Mouse (Mus musculus): ENCODE measurements around the gene Castor1.

Gene Castor1

DNA sequence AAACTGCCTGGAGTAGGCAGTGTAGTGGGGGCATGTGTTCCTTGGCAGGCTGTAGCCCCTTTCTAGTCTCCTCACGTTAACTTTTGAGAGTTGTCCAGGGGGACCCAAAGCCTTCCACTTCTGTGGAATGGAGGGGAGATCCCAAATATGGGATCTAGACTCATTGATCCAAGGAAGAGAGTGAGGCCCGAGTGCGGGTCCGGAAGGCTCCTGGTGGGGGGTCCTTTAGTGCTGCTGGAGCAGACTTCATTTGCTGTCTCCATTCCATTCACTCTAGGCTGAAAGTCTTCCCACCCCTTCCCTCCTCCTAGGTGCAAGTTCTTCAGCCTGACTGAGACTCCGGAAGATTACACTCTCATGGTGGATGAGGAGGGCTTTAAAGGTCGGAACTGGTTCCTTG lies 612 bp downstream of the Castor1 start:
- DNase-seq (ENCODE audit: low read depth, low spot score), result no peak
- H3K27me3 ChIP-seq (ENCODE audit: control insufficient read depth, insufficient read depth, low read length, poor library complexity, severe bottlenecking), result no peaks in the 10 kb centered on the region
- peaks cover 2% of the 10 kb centered on the region; the same call in 1 of the 2 replicates for H3K36me3 ChIP-seq (ENCODE audit: control insufficient read depth, insufficient read depth, low read length, poor library complexity, severe bottlenecking)

DNA sequence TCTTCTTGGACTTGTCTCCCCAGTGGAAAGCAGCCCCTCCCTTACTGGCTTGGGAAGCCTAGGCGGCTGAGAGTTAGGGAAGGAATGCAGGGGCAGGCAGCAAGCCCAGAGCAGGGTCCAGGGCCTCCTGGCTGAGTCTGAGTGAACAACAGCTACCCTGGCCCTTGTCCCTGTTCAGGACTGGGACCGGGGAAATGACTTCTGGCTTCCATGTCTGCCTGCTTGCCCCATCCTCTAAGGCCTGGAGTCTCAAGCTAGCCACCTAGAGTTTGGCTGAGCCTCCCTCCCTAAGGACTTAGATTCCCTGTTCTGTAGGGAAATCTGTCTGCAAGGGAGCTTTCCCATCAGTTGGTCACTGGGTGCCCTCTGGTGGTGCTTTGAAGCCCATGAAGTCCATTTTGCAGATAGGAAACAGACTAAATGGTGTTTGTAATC lies 1.3 kb downstream of the Castor1 start:
- Histone ChIP-seq H3K27me3 (ENCODE audit: control insufficient read depth, insufficient read depth, low read length, poor library complexity, severe bottlenecking) (no peaks in the 10 kb centered on the region), H3K36me3 (ENCODE audit: control insufficient read depth, insufficient read depth, low read length, poor library complexity, severe bottlenecking) (peaks cover 2% of the 10 kb centered on the region; the same call in 1 of the 2 replicates)
- peak; percentile 72 for DNase-seq (ENCODE audit: low read depth, low spot score)

DNA sequence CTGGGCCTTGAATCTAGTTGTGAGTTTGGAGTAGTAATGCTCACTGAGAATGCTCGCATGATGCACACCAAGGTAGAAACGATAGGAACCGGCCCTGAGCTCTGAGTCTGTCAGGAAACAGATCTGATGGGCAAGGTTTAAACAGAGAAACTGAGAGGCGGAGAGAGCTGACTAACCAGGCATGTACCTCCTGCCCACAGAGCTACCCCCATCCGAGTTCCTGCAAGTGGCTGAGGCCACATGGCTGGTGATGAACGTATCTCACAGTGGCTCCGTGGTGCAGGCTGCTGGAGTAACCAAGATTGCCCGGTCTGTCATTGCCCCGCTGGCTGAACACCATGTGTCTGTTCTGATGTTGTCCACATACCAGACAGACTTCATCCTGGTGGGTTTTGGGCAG lies 1.9 kb downstream of the Castor1 start:
- DNase-seq (ENCODE audit: low read depth, low spot score), result no peak
- Histone ChIP-seq H3K36me3 (ENCODE audit: control insufficient read depth, insufficient read depth, low read length, poor library complexity, severe bottlenecking) (no peaks in the 10 kb centered on the region), H3K27me3 (ENCODE audit: control insufficient read depth, insufficient read depth, low read length, poor library complexity, severe bottlenecking) (no peaks in the 10 kb centered on the region)

DNA sequence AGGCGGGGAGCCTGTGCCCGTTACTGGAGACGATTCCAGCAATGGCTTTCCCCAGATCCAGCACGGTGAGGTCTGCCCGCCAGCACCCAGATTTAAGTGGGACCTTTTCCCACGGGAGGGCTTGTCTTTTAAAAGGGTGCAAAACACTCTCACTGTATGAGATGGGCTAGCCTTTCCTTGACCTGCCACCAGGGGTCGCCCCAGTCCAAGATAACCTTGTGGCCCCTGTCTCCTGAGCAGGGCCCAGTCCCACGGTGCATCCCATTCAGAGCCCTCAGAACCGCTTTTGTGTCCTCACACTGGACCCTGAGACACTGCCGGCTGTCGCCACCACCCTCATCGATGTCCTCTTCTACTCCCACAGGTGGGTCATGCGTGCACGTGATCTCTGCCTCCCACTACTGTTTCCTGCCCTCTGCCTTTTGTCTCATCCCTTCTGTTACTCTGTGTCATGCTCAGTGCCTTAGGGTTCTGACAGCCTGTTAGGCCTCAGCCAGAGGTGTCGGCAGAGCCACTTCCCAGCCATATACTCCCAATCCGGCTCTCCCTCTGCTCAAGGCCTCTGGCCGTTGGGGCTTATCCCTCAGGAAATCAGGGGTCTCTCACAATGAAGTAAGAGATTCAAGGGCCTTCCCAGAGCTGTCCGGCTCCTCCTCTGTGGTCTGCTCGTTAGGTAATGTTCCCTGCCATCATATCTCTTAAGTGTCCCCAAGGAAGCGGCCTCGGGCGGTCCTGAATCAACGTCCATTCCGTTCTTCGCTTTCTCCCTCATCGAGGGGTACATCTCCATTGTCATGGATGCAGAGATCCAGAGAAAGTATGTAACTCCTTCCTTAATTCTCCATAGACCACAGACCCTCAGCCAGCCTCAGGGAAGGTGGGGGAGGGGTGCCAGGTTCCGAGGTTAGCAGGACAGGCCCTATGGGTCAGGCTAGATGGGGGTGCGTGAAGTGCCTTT lies 2.7 kb downstream of the Castor1 start:
- peak; percentile 89 for DNase-seq (ENCODE audit: low read depth, low spot score)
- no peaks in the 10 kb centered on the region for H3K36me3 ChIP-seq (ENCODE audit: control insufficient read depth, insufficient read depth, low read length, poor library complexity, severe bottlenecking)
- H3K27me3 ChIP-seq (ENCODE audit: control insufficient read depth, insufficient read depth, low read length, poor library complexity, severe bottlenecking), result no peaks in the 10 kb centered on the region

DNA sequence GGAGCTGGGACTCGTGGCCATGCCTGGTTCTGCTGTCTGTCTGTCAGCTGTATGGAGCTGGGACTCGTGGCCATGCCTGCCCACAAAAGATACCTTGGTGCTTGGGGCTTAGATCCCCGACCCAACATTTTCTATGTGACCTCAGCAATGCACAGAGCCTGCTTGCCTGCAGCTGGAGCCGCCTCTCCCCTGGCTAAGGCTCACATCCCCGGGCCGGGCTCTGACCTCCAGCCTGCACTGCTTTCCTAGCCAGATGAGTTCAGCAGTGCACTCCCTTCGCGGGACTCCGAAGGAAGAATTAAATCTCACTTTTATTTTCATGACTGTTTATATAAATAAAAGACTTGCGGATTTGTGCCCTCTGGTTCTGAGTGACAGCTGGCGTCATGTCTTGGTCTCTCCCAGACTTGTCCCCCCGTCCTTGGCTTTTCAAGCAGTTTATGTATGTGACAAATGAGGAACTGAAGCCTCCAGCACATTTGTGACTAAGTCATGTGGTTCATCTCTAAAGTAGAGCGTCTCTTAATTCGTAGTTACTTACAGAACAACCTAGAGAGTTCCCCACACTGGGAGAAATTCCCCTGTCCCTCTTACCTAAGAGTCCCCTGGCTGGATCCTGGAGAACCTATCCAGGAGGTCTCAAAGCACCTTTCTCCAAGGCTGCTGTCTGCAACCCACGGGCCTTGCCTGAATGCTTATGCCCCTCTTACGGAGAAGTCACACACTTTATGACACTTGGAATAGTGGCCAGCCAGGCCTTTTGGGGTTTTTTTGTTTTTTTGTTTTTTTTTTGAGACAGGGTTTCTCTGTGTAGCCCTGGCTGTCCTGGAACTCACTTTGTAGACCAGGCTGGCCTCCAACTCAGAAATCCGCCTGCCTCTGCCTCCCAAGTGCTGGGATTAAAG lies 4.3 kb downstream of the Castor1 start:
- no peaks in the 10 kb centered on the region for H3K27me3 ChIP-seq (ENCODE audit: control insufficient read depth, insufficient read depth, low read length, poor library complexity, severe bottlenecking)
- peak; percentile 63 for DNase-seq (ENCODE audit: low read depth, low spot score)
- H3K36me3 ChIP-seq (ENCODE audit: control insufficient read depth, insufficient read depth, low read length, poor library complexity, severe bottlenecking), result no peaks in the 10 kb centered on the region

DNA sequence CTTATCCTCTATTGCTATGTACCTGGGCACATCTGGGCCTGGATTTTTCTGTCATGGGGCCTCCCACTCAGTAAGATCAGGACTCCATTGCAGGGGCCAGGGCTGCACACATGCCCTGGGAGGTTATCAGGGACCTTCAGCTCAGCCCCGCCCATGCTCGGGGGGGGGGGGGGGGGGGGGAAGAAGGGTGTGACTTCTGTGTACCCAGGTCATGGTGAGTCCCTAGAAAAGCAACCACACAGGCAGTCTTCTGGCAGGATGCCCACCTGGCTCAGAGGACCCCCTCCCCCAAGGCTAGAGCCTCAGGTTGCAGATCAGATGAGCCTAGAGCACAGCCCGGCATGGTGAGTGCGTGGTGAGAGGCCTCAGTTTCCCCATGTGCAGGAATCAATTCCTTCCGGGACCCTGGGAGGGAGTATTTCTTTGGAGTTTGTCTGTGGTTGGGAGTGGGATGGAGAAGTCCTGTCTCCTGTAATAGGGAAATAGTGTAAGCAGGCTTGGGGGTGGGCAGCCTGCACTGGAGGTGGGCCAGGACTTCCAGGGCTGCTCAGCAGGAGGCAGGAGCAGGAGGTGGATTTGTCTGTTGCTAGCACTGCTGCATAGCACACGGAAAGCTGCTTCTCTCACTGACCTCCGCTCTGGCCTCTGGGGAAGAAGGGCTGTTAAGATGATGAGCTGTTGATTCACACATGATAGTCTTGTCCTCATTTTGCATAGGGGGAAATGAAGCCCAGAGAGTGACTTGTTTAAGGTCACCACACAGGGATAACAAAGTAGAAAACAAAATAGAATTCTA lies 5.6 kb downstream of the Castor1 start:
- DNase-seq (ENCODE audit: low read depth, low spot score), result no peak
- Histone ChIP-seq H3K36me3 (ENCODE audit: control insufficient read depth, insufficient read depth, low read length, poor library complexity, severe bottlenecking) (no peaks in the 10 kb centered on the region), H3K27me3 (ENCODE audit: control insufficient read depth, insufficient read depth, low read length, poor library complexity, severe bottlenecking) (no peaks in the 10 kb centered on the region)

DNA sequence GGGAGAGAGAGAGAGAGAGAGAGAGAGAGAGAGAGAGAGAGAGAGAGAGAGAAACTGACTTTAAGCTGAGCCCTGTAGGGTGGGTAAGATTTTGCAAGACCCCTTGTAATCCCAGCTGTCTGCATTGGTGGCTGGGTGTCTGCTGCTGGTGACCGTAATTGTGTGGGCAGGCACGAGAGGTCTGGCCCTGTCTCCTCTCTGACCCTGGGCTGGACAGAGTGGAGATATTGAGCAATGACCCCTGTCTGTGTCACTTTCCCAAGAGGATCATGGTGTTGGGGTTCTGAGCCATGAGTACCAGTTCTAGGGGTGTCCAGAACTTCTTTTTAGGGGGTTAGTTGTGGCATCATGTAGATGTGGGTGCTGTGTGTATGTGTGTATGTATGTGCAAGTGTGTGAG lies 6.2 kb downstream of the Castor1 start:
- Histone ChIP-seq H3K27me3 (ENCODE audit: control insufficient read depth, insufficient read depth, low read length, poor library complexity, severe bottlenecking) (no peaks in the 10 kb centered on the region), H3K36me3 (ENCODE audit: control insufficient read depth, insufficient read depth, low read length, poor library complexity, severe bottlenecking) (no peaks in the 10 kb centered on the region)
- DNase-seq (ENCODE audit: low read depth, low spot score), result no peak

DNA sequence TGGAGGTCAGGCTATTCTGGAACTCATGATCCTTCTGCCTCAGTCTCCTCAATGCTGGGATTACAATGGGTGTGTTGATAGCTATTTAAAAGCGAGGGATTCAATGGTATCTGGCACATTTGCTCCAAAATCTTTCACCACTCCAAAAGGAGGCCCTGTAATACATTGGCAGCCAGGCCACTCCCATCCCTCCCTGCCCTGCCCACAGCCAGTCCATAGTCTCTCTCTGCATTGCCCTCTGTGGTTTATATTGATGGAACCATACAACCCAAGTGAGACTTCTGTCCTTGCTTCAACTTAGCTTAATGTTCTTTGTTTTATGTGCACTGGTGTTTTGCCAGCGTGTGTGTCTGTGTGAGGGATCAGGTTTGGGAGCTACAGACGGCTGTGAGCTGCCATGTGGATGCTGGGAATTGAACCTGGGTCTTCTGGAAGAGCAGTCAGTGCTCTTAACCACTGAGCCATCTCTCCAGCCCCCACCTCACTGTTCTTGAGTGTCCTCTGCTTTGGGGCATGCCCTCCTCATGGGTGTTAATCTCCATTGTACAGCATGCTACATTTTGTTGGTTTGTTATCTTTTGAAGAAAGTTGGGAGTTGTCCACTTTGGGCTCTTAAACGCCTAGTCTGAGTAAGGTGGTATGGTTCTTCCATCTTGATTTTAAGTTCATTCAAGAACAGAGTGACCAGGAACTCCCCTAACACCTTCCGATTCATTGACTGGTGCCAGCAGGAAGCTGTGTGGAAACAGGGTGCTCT lies 8.7 kb downstream of the Castor1 start:
- no peak for DNase-seq (ENCODE audit: low read depth, low spot score)
- H3K36me3 ChIP-seq (ENCODE audit: control insufficient read depth, insufficient read depth, low read length, poor library complexity, severe bottlenecking), result no peaks in the 10 kb centered on the region
- H3K27me3 ChIP-seq (ENCODE audit: control insufficient read depth, insufficient read depth, low read length, poor library complexity, severe bottlenecking), result no peaks in the 10 kb centered on the region

DNA sequence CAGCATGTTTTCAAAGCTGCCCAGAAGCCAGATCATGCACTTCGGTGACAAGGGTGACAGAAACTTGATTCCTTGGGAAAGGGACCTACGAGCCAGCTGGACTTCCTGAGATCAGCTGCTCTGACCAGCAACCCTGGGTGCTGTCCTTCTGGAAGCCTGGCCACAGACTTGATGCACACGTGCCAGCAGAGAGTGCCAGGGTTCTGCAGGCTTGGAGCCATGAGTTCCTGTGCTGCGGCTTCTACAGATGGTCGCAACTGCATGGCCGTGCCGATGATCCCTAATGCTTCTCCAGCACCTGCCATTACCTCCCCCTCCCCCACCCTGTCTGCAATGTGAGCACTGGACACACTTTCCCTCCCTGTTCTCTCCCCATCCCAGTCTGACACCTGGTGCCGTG lies 10.4 kb downstream of the Castor1 start:
- DNase-seq (ENCODE audit: low read depth, low spot score), result no peak
- no peaks in the 10 kb centered on the region for H3K36me3 ChIP-seq (ENCODE audit: control insufficient read depth, insufficient read depth, low read length, poor library complexity, severe bottlenecking)

DNA sequence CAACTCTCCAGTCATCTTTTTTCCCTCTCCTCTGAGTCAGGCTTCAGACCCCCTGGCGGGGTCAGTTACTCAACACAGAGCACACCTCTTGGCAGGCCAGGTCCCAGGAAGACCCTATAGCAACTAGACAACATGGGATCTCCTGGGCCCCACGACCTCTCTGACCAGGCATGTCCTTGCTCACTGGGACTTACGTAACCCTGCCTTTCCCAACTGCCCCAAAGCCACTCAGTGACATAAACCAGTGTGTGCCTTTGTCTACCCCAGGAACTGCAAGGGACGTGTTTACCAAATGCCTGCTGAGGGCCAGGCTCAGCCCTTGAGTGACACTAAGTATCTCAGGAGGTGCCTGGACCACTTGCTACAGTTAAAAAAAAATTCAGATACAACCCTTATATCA lies 11.8 kb downstream of the Castor1 start:
- Histone ChIP-seq H3K36me3 (ENCODE audit: control insufficient read depth, insufficient read depth, low read length, poor library complexity, severe bottlenecking) (no peaks in the 10 kb centered on the region), H3K27me3 (ENCODE audit: control insufficient read depth, insufficient read depth, low read length, poor library complexity, severe bottlenecking) (no peaks in the 10 kb centered on the region)
- no peak for DNase-seq (ENCODE audit: low read depth, low spot score)

More for the DNA sequence above, 10.4 kb downstream of the Castor1 start:
- H3K27me3 ChIP-seq (ENCODE audit: control insufficient read depth, insufficient read depth, low read length, poor library complexity, severe bottlenecking), result no peaks in the 10 kb centered on the region

DNA sequence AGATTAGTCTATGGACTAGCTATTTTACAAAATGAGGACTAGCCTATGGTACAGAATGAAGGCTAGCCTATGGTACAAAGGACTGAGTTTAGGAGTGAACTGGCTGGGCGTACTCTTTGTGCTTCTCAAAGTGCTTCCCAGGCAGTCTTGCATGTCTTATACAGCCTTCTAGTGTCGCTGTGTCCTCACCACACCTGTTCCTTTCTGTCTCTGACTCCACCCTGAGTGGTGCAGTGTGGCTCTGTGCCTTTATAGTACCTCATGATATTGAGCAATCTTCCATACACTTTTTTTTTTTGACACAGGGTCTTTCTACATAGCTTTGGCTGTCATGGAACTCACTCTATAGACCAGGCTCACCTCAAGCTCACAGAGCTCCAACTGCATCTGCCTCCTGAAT lies 13.4 kb downstream of the Castor1 start:
- Histone ChIP-seq H3K36me3 (ENCODE audit: control insufficient read depth, insufficient read depth, low read length, poor library complexity, severe bottlenecking) (no peaks in the 10 kb centered on the region), H3K27me3 (ENCODE audit: control insufficient read depth, insufficient read depth, low read length, poor library complexity, severe bottlenecking) (no peaks in the 10 kb centered on the region)
- DNase-seq (ENCODE audit: low read depth, low spot score), result no peak

DNA sequence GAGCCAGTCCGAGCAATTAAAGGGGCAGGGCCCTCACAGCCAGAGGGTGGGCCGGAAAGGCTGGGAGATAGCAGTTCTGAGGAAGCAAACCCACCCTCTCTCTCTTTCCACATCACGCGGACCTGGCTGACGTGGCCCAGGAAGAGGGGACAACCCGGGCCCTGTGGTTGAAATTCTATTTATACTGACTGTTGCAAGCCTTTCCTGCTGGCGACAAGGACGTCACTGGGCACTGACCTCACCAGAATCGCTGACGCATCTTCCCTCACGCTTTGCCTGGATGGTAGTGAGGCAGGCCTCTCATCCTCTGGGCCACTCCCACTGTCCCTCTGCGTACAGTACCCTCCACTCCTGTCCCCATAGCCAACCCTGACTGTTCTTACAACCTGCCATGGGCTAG lies 14.6 kb downstream of the Castor1 start:
- no peaks in the 10 kb centered on the region for H3K27me3 ChIP-seq (ENCODE audit: control insufficient read depth, insufficient read depth, low read length, poor library complexity, severe bottlenecking)
- DNase-seq (ENCODE audit: low read depth, low spot score), result no peak
- no peaks in the 10 kb centered on the region for H3K36me3 ChIP-seq (ENCODE audit: control insufficient read depth, insufficient read depth, low read length, poor library complexity, severe bottlenecking)

DNA sequence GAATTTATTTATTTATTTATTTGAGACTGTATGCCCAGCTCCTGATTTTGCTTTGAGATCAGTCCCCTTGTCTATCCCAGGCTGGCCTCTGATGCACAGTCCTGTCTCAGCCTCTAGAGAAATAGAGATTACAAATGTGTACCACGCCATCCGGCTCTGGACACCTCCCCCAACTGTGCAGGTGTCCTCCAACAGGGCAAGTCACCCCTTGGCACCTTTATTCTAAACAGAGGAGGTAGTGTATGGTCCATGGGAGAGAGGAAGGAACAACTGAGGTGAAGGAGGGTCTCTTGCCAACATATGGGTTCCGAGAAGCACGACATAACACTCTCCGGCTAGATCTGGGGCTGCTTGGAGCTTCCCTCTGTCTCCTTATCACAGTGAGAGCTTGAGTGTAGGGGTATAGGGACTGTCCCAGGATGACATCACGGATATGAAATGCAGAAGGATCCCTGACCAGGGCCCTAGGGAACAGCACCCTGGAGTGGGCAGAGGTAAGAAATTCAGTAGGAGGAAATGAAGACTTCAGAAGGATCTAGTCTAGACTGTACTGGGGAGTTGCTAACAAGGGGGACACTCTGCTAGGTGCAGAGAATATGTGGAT lies 17.1 kb downstream of the Castor1 start:
- no peak for DNase-seq (ENCODE audit: low read depth, low spot score)
- Histone ChIP-seq H3K27me3 (ENCODE audit: control insufficient read depth, insufficient read depth, low read length, poor library complexity, severe bottlenecking) (no peaks in the 10 kb centered on the region), H3K36me3 (ENCODE audit: control insufficient read depth, insufficient read depth, low read length, poor library complexity, severe bottlenecking) (no peaks in the 10 kb centered on the region)

Data from splenic B cell, adult 2 months (primary cell).